Mouse (Mus musculus): ENCODE measurements around the gene Ell2. TPM values are rescaled to one million over a fixed set of nuclear protein-coding genes. Genes with fewer than 3 reads are reported as not detected.

Gene Ell2
- 5.1 and 6.6 TPM in 2 replicates for polyA plus RNA-seq (2016; fragmentation: Nextera tagmentation; extraction: Ambion mirVana)

GRCm38 (mm10) chr13:75706457-75706856 is at the start of gene Ell2:
Gene Ell2 (plus strand): TSS chr13:75706757.
- H3K9me3 ChIP-seq: no peaks in the 10 kb centered on the region
- peak within 1 kb of the TSS; percentile 76 for H3K9ac ChIP-seq
- peak within 1 kb of the TSS; percentile 73 for H3K4me3 ChIP-seq
- H3K36me3 ChIP-seq: no peaks in the 10 kb centered on the region
- 0 out of 2 replicates have a peak within 1 kb of the TSS, but pooled peaks have one; percentile 10 for H3K27ac ChIP-seq
- 95% methylated on average over 1 of the region's 1 CpGs for WGBS
- H3K4me1 ChIP-seq: no peaks in the 10 kb centered on the region
- peaks cover 6% of the 10 kb centered on the region; the same call in 1 of the 2 replicates for H3K27me3 ChIP-seq (replicated peaks)
- ATAC-seq (ENCODE audit: low FRiP score, low read depth): no peak
- H3K4me2 ChIP-seq (replicated peaks): peak within 1 kb of the TSS; percentile 84

- no peak for ATAC-seq (ENCODE audit: low FRiP score, low read depth)
- 39% methylated on average over 3 of the region's 3 CpGs for WGBS
- no peak overlapping the region for H3K9ac ChIP-seq
- no peak overlapping the region for H3K27ac ChIP-seq
- H3K27me3 ChIP-seq (replicated peaks): no peaks in the 10 kb centered on the region
- H3K9me3 ChIP-seq: no peaks in the 10 kb centered on the region
- H3K4me3 ChIP-seq: no peak overlapping the region
- H3K36me3 ChIP-seq: no peaks in the 10 kb centered on the region
- H3K4me2 ChIP-seq (replicated peaks): no peak overlapping the region
- H3K4me1 ChIP-seq: no peaks in the 10 kb centered on the region
These were observed 21.1 kb upstream of the Ell2 start for GRCm38 (mm10) chr13:75685438-75685837.

- H3K9me3 ChIP-seq: no peaks in the 10 kb centered on the region
- H3K27ac ChIP-seq: no peak overlapping the region
- ATAC-seq (ENCODE audit: low FRiP score, low read depth): no peak
- no peak overlapping the region for H3K4me3 ChIP-seq
- 92% methylated on average over 4 of the region's 4 CpGs for WGBS
- no peaks in the 10 kb centered on the region for H3K27me3 ChIP-seq (replicated peaks)
- H3K9ac ChIP-seq: no peak overlapping the region
- H3K36me3 ChIP-seq: no peaks in the 10 kb centered on the region
- no peak overlapping the region for H3K4me2 ChIP-seq (replicated peaks)
- no peaks in the 10 kb centered on the region for H3K4me1 ChIP-seq
These were observed 19.6 kb upstream of the Ell2 start for GRCm38 (mm10) chr13:75686995-75687394.

- Histone ChIP-seq H3K4me3 (no peak overlapping the region), H3K27me3 (replicated peaks) (no peaks in the 10 kb centered on the region)
- no peak for ATAC-seq (ENCODE audit: low FRiP score, low read depth)
These were observed 14.9 kb upstream of the Ell2 start for GRCm38 (mm10) chr13:75691625-75692024.

GRCm38 (mm10) chr13:75693081-75693480 is 13.5 kb upstream of the Ell2 start:
- no peak overlapping the region for H3K9ac ChIP-seq
- H3K36me3 ChIP-seq: no peaks in the 10 kb centered on the region
- H3K9me3 ChIP-seq: no peaks in the 10 kb centered on the region
- no peak overlapping the region for H3K4me2 ChIP-seq (replicated peaks)
- no peaks in the 10 kb centered on the region for H3K27me3 ChIP-seq (replicated peaks)
- H3K4me3 ChIP-seq: no peak overlapping the region
- no peak overlapping the region for H3K27ac ChIP-seq
- ATAC-seq (ENCODE audit: low FRiP score, low read depth): no peak
- H3K4me1 ChIP-seq: no peaks in the 10 kb centered on the region

More at GRCm38 (mm10) chr13:75691625-75692024, 14.9 kb upstream of the Ell2 start:
- Histone ChIP-seq H3K27ac (no peak overlapping the region), H3K4me2 (replicated peaks) (no peak overlapping the region), H3K9ac (no peak overlapping the region), H3K9me3 (no peaks in the 10 kb centered on the region), H3K4me1 (no peaks in the 10 kb centered on the region), H3K36me3 (no peaks in the 10 kb centered on the region)

- WGBS: 38% methylated on average over 5 of the region's 5 CpGs
- Histone ChIP-seq H3K27me3 (replicated peaks) (no peaks in the 10 kb centered on the region), H3K4me2 (replicated peaks) (no peak overlapping the region), H3K36me3 (no peaks in the 10 kb centered on the region), H3K4me3 (no peak overlapping the region), H3K9me3 (no peaks in the 10 kb centered on the region), H3K9ac (no peak overlapping the region), H3K27ac (no peak overlapping the region), H3K4me1 (no peaks in the 10 kb centered on the region)
- no peak for ATAC-seq (ENCODE audit: low FRiP score, low read depth)
These were observed 3.7 kb upstream of the Ell2 start for GRCm38 (mm10) chr13:75702814-75703213.

- 8% methylated on average over 54 of the region's 64 CpGs for WGBS
- Histone ChIP-seq H3K4me2 (replicated peaks) (peak overlapping the region; percentile 84), H3K27me3 (replicated peaks) (peaks cover 6% of the 10 kb centered on the region; the same call in 1 of the 2 replicates), H3K27ac (0 out of 2 replicates have a peak overlapping the region, but pooled peaks have one; percentile 10), H3K9me3 (no peaks in the 10 kb centered on the region), H3K36me3 (no peaks in the 10 kb centered on the region), H3K4me3 (peak overlapping the region; percentile 73), H3K4me1 (no peaks in the 10 kb centered on the region), H3K9ac (peak overlapping the region; percentile 76)
- peak; percentile 100 for ATAC-seq (ENCODE audit: low FRiP score, low read depth)
These were observed 592 bp downstream of the Ell2 start for GRCm38 (mm10) chr13:75706882-75707816.

- Histone ChIP-seq H3K36me3 (no peaks in the 10 kb centered on the region), H3K4me1 (no peaks in the 10 kb centered on the region), H3K27ac (0 out of 2 replicates have a peak overlapping the region, but pooled peaks have one; percentile 10), H3K9me3 (no peaks in the 10 kb centered on the region), H3K4me2 (replicated peaks) (peak overlapping the region; percentile 84), H3K9ac (peak overlapping the region; percentile 76), H3K27me3 (replicated peaks) (peaks cover 6% of the 10 kb centered on the region; the same call in 1 of the 2 replicates), H3K4me3 (peak overlapping the region; percentile 73)
- WGBS: under 1% methylated on average over 83 of the region's 83 CpGs
- ATAC-seq (ENCODE audit: low FRiP score, low read depth): peak; percentile 71
These were observed 1.5 kb downstream of the Ell2 start for GRCm38 (mm10) chr13:75707821-75708636.

- no peak for ATAC-seq (ENCODE audit: low FRiP score, low read depth)
- WGBS: 5% methylated on average over 8 of the region's 8 CpGs
- peak overlapping the region; percentile 73 for H3K4me3 ChIP-seq
- H3K9me3 ChIP-seq: no peaks in the 10 kb centered on the region
- H3K27ac ChIP-seq: no peak overlapping the region
- H3K27me3 ChIP-seq (replicated peaks): peaks cover 6% of the 10 kb centered on the region; the same call in 1 of the 2 replicates
- peak overlapping the region; percentile 84 for H3K4me2 ChIP-seq (replicated peaks)
- H3K9ac ChIP-seq: peak overlapping the region; percentile 76
- no peaks in the 10 kb centered on the region for H3K36me3 ChIP-seq
- H3K4me1 ChIP-seq: no peaks in the 10 kb centered on the region
These were observed 2.1 kb downstream of the Ell2 start for GRCm38 (mm10) chr13:75708637-75709002.

- Histone ChIP-seq H3K9me3 (no peaks in the 10 kb centered on the region), H3K9ac (no peak overlapping the region), H3K4me1 (no peaks in the 10 kb centered on the region), H3K27me3 (replicated peaks) (peaks cover 6% of the 10 kb centered on the region; the same call in 1 of the 2 replicates), H3K36me3 (no peaks in the 10 kb centered on the region), H3K27ac (no peak overlapping the region), H3K4me2 (replicated peaks) (peak overlapping the region; percentile 84), H3K4me3 (peak overlapping the region; percentile 73)
- 56% methylated on average over 4 of the region's 4 CpGs for WGBS
- no peak for ATAC-seq (ENCODE audit: low FRiP score, low read depth)
These were observed 2.6 kb downstream of the Ell2 start for GRCm38 (mm10) chr13:75709026-75709778.

- H3K4me2 ChIP-seq (replicated peaks): no peak overlapping the region
- no peak overlapping the region for H3K4me3 ChIP-seq
- no peaks in the 10 kb centered on the region for H3K9me3 ChIP-seq
- no peaks in the 10 kb centered on the region for H3K4me1 ChIP-seq
- no peak overlapping the region for H3K9ac ChIP-seq
- H3K27me3 ChIP-seq (replicated peaks): peaks cover 6% of the 10 kb centered on the region; the same call in 1 of the 2 replicates
- H3K36me3 ChIP-seq: no peaks in the 10 kb centered on the region
- ATAC-seq (ENCODE audit: low FRiP score, low read depth): no peak
- 66% methylated on average over 6 of the region's 6 CpGs for WGBS
- H3K27ac ChIP-seq: no peak overlapping the region
These were observed 3.6 kb downstream of the Ell2 start for GRCm38 (mm10) chr13:75710152-75710551.
